Mouse (Mus musculus) layer of hippocampus, postnatal 25 days (tissue): ENCODE measurements around the gene Pigyl. TPM values are rescaled to one million over a fixed set of nuclear protein-coding genes. Genes with fewer than 3 reads are reported as not detected.
A peak's percentile ranks its signal among the peaks of the same experiment; 100 is the strongest.

Experiments used
- DNase-seq, 2 experiments: peaks; one replicate each; pipeline ENCODE4 v3.0.0; 2022; ENCODE audit warnings: mixed read lengths in 2 of 2, low spot score in 1 of 2; ENCODE audit errors: extremely low spot score in 1 of 2
- microRNA-seq, 2 experiments: library from miRNA; unstranded; fragments of <30 nt; microRNA quantifications; one replicate each; pipeline ENCODE4 v1.2.0; 2021
- total RNA-seq, 2 experiments: library from RNA; stranded (reverse); gene quantifications; 2 replicates each; pipeline ENCODE4 v1.2.3; 2021

Pigyl gene
- total RNA-seq, 2 experiments from 2014 or later = 48.2 to 54.3 TPM

- no peak for DNase-seq
These were observed 12.7 kb downstream of the Pigyl start for GRCm38 (mm10) chr9:22169327-22169726.

- DNase-seq = no peak
These were observed 15.7 kb downstream of the Pigyl start for GRCm38 (mm10) chr9:22172318-22172717.

- peak in 1 of 2 experiments; percentile 10 for DNase-seq
These were observed 31.5 kb downstream of the Pigyl start, which contains the start of gene Zfp872 for GRCm38 (mm10) chr9:22188025-22188611. Gene Zfp872 (plus strand): TSS chr9:22188090.

GRCm38 (mm10) chr9:22196412-22196811 lies 39.8 kb downstream of the Pigyl start:
- DNase-seq = no peak

Small RNA genes lying within 50 kb of the gene (microRNA-seq; reads per million reads assigned to microRNA genes)
- 0 to 0.40 reads per million in 2 experiments for gene Mir7084

Other genes starting within 250 kb of the Pigyl start
- gene Rab3d, start 238.7 kb upstream of the Pigyl start, total RNA-seq = 10 to 100 TPM; 19.5 to 24.0 TPM
- gene Ccdc159, start 229.4 kb upstream of the Pigyl start, total RNA-seq = 10 to 100 TPM; 13.2 to 18.5 TPM
- 10 to 100 TPM; 40.2 to 45.0 TPM for gene Tmem205, start 229.3 kb upstream of the Pigyl start, total RNA-seq
- 100 to 1,000 TPM; 334 to 345 TPM for gene Plppr2, start 219.8 kb upstream of the Pigyl start, total RNA-seq
- 10 to 100 TPM; 14.7 to 16.0 TPM for gene Swsap1, start 201.1 kb upstream of the Pigyl start, total RNA-seq
- 1 to 10 TPM; 7.3 to 9.5 TPM for gene Epor, start 193.3 kb upstream of the Pigyl start, total RNA-seq
- 1 to 10 TPM; 1.5 to 1.9 TPM for gene Rgl3, start 167.4 kb upstream of the Pigyl start, total RNA-seq
- 1 to 10 TPM; 7.0 to 7.6 TPM for gene Ccdc151, start 154.2 kb upstream of the Pigyl start, total RNA-seq
- gene Prkcsh, start 154.0 kb upstream of the Pigyl start, total RNA-seq = 100 to 1,000 TPM; 107 to 108 TPM
- 100 to 1,000 TPM; 155 to 158 TPM for gene Elavl3, start 104.8 kb upstream of the Pigyl start, total RNA-seq
- 1 to 10 TPM; 1.2 to 3.9 TPM for gene Gm49318, start 85.6 kb upstream of the Pigyl start, total RNA-seq
- 10 to 100 TPM; 17.9 to 22.1 TPM for gene Zfp653, start 85.5 kb upstream of the Pigyl start, total RNA-seq
- 10 to 100 TPM; 45.6 to 45.8 TPM for gene Ecsit, start 71.4 kb upstream of the Pigyl start, total RNA-seq
- gene Cnn1, start 57.6 kb upstream of the Pigyl start, total RNA-seq = 1 to 10 TPM in 1 of 2 experiments, under 1 TPM in 1; 0.32 to 1.2 TPM
- 10 to 100 TPM; 53.1 to 57.9 TPM for gene Elof1, start 39.7 kb upstream of the Pigyl start, total RNA-seq
- under 1 TPM; 0.54 to 0.91 TPM for gene Acp5, start 21.1 kb upstream of the Pigyl start, total RNA-seq
- not detected for gene Zfp872, start 31.2 kb downstream of the Pigyl start, total RNA-seq
- gene Zfp809, start 68.9 kb downstream of the Pigyl start, total RNA-seq = 10 to 100 TPM; 19.7 to 22.7 TPM
- gene Zfp599, start 103.0 kb downstream of the Pigyl start, total RNA-seq = 1 to 10 TPM; 5.0 to 5.5 TPM
- gene Zfp810, start 150.8 kb downstream of the Pigyl start, total RNA-seq = 10 to 100 TPM; 16.0 to 17.8 TPM
- 10 to 100 TPM; 17.9 to 23.8 TPM for gene Anln, start 232.3 kb downstream of the Pigyl start, total RNA-seq